Mouse (Mus musculus): ENCODE measurements around the gene Rep15. TPM values are rescaled to one million over a fixed set of nuclear protein-coding genes. Genes with fewer than 3 reads are reported as not detected.
A peak's percentile ranks its signal among the peaks of the same experiment; 100 is the strongest.

Gene Rep15
- total RNA-seq, 1 experiment: 0.80 TPM

DNA sequence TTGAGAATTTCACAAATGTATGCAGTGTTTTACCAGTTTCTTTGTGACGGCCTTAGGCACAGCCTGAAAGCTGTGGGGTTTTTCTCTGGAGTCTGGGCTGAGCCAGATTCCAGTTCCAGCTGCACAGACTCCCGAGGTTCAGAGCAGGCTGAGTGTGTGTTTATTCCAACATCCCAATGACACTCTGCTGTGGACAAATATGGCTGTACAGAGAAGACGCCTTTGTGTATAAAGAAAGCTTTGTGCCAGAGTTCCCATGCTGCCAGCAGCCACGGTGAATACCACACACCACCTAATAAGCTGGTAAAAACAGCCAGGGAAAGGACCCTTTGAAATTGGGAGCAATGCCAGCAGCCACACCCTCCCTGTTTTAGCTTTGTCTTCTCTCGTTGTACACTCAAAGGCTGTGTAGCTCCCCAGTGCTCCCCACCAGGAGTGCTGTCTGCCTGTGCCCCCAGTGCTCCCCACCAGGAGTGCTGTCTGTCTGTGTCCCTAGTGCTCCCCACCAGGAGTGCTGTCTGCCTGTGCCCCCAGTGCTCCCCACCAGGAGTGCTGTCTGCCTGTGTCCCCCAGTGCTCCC is 43.5 kb downstream of the Rep15 start:
- Histone ChIP-seq H3K4me1 (ENCODE audit: control insufficient read depth in 2 of 2, insufficient read depth in 2 of 2, low read length in 2 of 2, poor library complexity in 1 of 2) (peaks cover 6 to 27% of the 10 kb centered on the region in 2 experiments; a peak in 3 of 4 replicates), H3K27ac (ENCODE audit: insufficient read depth, low read depth, low read length, poor library complexity, severe bottlenecking) (no peak overlapping the region), H3K4me3 (ENCODE audit: insufficient read depth in 1 of 2, low read depth in 1 of 2, low read length in 2 of 2, poor library complexity in 1 of 2, severe bottlenecking in 1 of 2) (no peak overlapping the region), H3K9ac (ENCODE audit: insufficient read depth, low read depth, low read length, poor library complexity, severe bottlenecking) (0 out of 2 replicates have a peak overlapping the region, but pooled peaks have one; percentile 15), H3K36me3 (ENCODE audit: control insufficient read depth, insufficient read depth, low read length, poor library complexity, severe bottlenecking) (peaks cover 9% of the 10 kb centered on the region; the same call in 1 of the 2 replicates), H3K9me3 (ENCODE audit: control insufficient read depth, insufficient read depth, low read depth, low read length) (no peaks in the 10 kb centered on the region)
- in situ Hi-C loops (cut with MboI; ENCODE audit: low sequenced_read_pairs in 2 of 2, unreplicated experiment in 2 of 2): no loop called here
- TF ChIP-seq ZNF384 (IDR thresholded peaks at IDR 0.05; ENCODE audit: low read depth, low read length) (no peak), ZC3H11A (IDR thresholded peaks at IDR 0.05; ENCODE audit: borderline replicate concordance, low read depth, low read length) (no peak), MAFK (IDR thresholded peaks at IDR 0.05; ENCODE audit: insufficient read depth, low read depth, low read length) (no peak), HCFC1 (IDR thresholded peaks at IDR 0.05; ENCODE audit: borderline replicate concordance, insufficient read depth, low read length) (no peak), CHD2 (IDR thresholded peaks at IDR 0.05; ENCODE audit: low read depth, low read length) (no peak)
- no peak for DNase-seq (ENCODE audit: low read depth, low spot score)

GRCm38 (mm10) chr6:147076878-147077277 is 44.5 kb downstream of the Rep15 start:
- TF ChIP-seq HCFC1 (IDR thresholded peaks at IDR 0.05; ENCODE audit: borderline replicate concordance, insufficient read depth, low read length) (no peak), ZC3H11A (IDR thresholded peaks at IDR 0.05; ENCODE audit: borderline replicate concordance, low read depth, low read length) (no peak), MAFK (IDR thresholded peaks at IDR 0.05; ENCODE audit: insufficient read depth, low read depth, low read length) (no peak), CHD2 (IDR thresholded peaks at IDR 0.05; ENCODE audit: low read depth, low read length) (no peak), ZNF384 (IDR thresholded peaks at IDR 0.05; ENCODE audit: low read depth, low read length) (no peak)
- DNase-seq (ENCODE audit: low read depth, low spot score): peak; percentile 71
- in situ Hi-C loops (cut with MboI; ENCODE audit: low sequenced_read_pairs in 2 of 2, unreplicated experiment in 2 of 2): no loop called here
- H3K9me3 ChIP-seq (ENCODE audit: control insufficient read depth, insufficient read depth, low read depth, low read length): no peaks in the 10 kb centered on the region
- peak overlapping the region; percentile 65; the same call in 1 of the 2 replicates for H3K27ac ChIP-seq (ENCODE audit: insufficient read depth, low read depth, low read length, poor library complexity, severe bottlenecking)
- H3K9ac ChIP-seq (ENCODE audit: insufficient read depth, low read depth, low read length, poor library complexity, severe bottlenecking): no peak overlapping the region
- no peak overlapping the region for H3K4me3 ChIP-seq (ENCODE audit: insufficient read depth in 1 of 2, low read depth in 1 of 2, low read length in 2 of 2, poor library complexity in 1 of 2, severe bottlenecking in 1 of 2)
- H3K36me3 ChIP-seq (ENCODE audit: control insufficient read depth, insufficient read depth, low read length, poor library complexity, severe bottlenecking): peaks cover 3% of the 10 kb centered on the region; the same call in 1 of the 2 replicates
- peaks cover 6 to 19% of the 10 kb centered on the region in 2 experiments; a peak in 3 of 4 replicates for H3K4me1 ChIP-seq (ENCODE audit: control insufficient read depth in 2 of 2, insufficient read depth in 2 of 2, low read length in 2 of 2, poor library complexity in 1 of 2)

- TF ChIP-seq ZNF384 (IDR thresholded peaks at IDR 0.05; ENCODE audit: low read depth, low read length) (no peak), MAFK (IDR thresholded peaks at IDR 0.05; ENCODE audit: insufficient read depth, low read depth, low read length) (no peak), CHD2 (IDR thresholded peaks at IDR 0.05; ENCODE audit: low read depth, low read length) (no peak), HCFC1 (IDR thresholded peaks at IDR 0.05; ENCODE audit: borderline replicate concordance, insufficient read depth, low read length) (no peak), ZC3H11A (IDR thresholded peaks at IDR 0.05; ENCODE audit: borderline replicate concordance, low read depth, low read length) (no peak)
- Histone ChIP-seq H3K36me3 (ENCODE audit: control insufficient read depth, insufficient read depth, low read length, poor library complexity, severe bottlenecking) (no peaks in the 10 kb centered on the region; the same call in 1 of the 2 replicates), H3K27ac (ENCODE audit: insufficient read depth, low read depth, low read length, poor library complexity, severe bottlenecking) (peak overlapping the region; percentile 15; the same call in 1 of the 2 replicates), H3K4me3 (ENCODE audit: insufficient read depth in 1 of 2, low read depth in 1 of 2, low read length in 2 of 2, poor library complexity in 1 of 2, severe bottlenecking in 1 of 2) (no peak overlapping the region), H3K4me1 (ENCODE audit: control insufficient read depth in 2 of 2, insufficient read depth in 2 of 2, low read length in 2 of 2, poor library complexity in 1 of 2) (peaks cover 3 to 21% of the 10 kb centered on the region in 2 experiments; a peak in 3 of 4 replicates), H3K9me3 (ENCODE audit: control insufficient read depth, insufficient read depth, low read depth, low read length) (no peaks in the 10 kb centered on the region), H3K9ac (ENCODE audit: insufficient read depth, low read depth, low read length, poor library complexity, severe bottlenecking) (peak overlapping the region; percentile 44)
- no peak for DNase-seq (ENCODE audit: low read depth, low spot score)
- in situ Hi-C loops (cut with MboI; ENCODE audit: low sequenced_read_pairs in 2 of 2, unreplicated experiment in 2 of 2): no loop called here
Observed at GRCm38 (mm10) chr6:147079919-147080318, 47.5 kb downstream of the Rep15 start.

Other genes starting within 250 kb of the Rep15 start
- gene Arntl2, start 236.5 kb upstream of the Rep15 start, total RNA-seq (2012; rRNA removed): 4.3 and 8.4 TPM in 2 replicates
- gene Smco2, start 182.5 kb upstream of the Rep15 start, total RNA-seq (2012; rRNA removed): not detected in 2 replicates
- 30.1 and 39.9 TPM in 2 replicates for gene Ppfibp1, start 144.1 kb upstream of the Rep15 start, total RNA-seq (2012; rRNA removed)
- 0.11 and 0.22 TPM in 2 replicates for gene 1700034J05Rik, start 78.2 kb upstream of the Rep15 start, total RNA-seq (2012; rRNA removed)
- 63.4 and 74.7 TPM in 2 replicates for gene Mrps35, start 10.2 kb downstream of the Rep15 start, total RNA-seq (2012; rRNA removed)
- gene Mansc4, start 54.4 kb downstream of the Rep15 start, total RNA-seq (2012; rRNA removed): 0.80 and 1.5 TPM in 2 replicates
- 9.1 and 16.4 TPM in 2 replicates for gene Klhl42, start 58.8 kb downstream of the Rep15 start, total RNA-seq (2012; rRNA removed)
- not detected in 2 replicates for gene Pthlh, start 231.6 kb downstream of the Rep15 start, total RNA-seq (2012; rRNA removed)

Measured in ES-E14 (cell line).